Mouse (Mus musculus): ENCODE measurements around the gene Stmn3. TPM values are rescaled to one million over a fixed set of nuclear protein-coding genes. Genes with fewer than 3 reads are reported as not detected.
A peak's percentile ranks its signal among the peaks of the same experiment; 100 is the strongest.

Stmn3 gene
- not detected in 2 replicates for polyA plus RNA-seq (2012; rRNA removed)

GRCm38 (mm10) chr2:181314080-181314810, at the start of gene Stmn3:
TSS of gene Stmn3 (minus strand) at chr2:181314500.
- H3K4me3 ChIP-seq (ENCODE audit: extremely low read depth, insufficient read depth, insufficient read length), result no peak within 1 kb of the TSS
- H3K36me3 ChIP-seq (ENCODE audit: control insufficient read depth, insufficient read depth, low read length), result no peaks in the 10 kb centered on the region
- H3K27me3 ChIP-seq (ENCODE audit: control insufficient read depth, insufficient read depth, low read length), result peaks cover 11% of the 10 kb centered on the region
- TF ChIP-seq CTCF (IDR thresholded peaks at IDR 0.05; ENCODE audit: extremely low read depth, insufficient read depth, insufficient read length, insufficient replicate concordance) (no peak), POLR2A (IDR thresholded peaks at IDR 0.05; ENCODE audit: low read depth, low read length) (no peak)
- H3K27ac ChIP-seq (ENCODE audit: insufficient read depth, low read length), result no peak within 1 kb of the TSS
- DNase-seq (ENCODE audit: low read depth in 1 of 2, low spot score in 2 of 2), result no peak
- peaks cover 4% of the 10 kb centered on the region for H3K4me1 ChIP-seq (ENCODE audit: control insufficient read depth, insufficient read depth, insufficient read length)
- 13% methylated on average over 20 of the region's 23 CpGs for whole genome bisulfite sequencing

- Histone ChIP-seq H3K4me3 (ENCODE audit: extremely low read depth, insufficient read depth, insufficient read length) (no peak overlapping the region), H3K27me3 (ENCODE audit: control insufficient read depth, insufficient read depth, low read length) (no peaks in the 10 kb centered on the region), H3K4me1 (ENCODE audit: control insufficient read depth, insufficient read depth, insufficient read length) (peaks cover 11% of the 10 kb centered on the region), H3K36me3 (ENCODE audit: control insufficient read depth, insufficient read depth, low read length) (peaks cover 28% of the 10 kb centered on the region), H3K27ac (ENCODE audit: insufficient read depth, low read length) (no peak overlapping the region)
- no peak for TF ChIP-seq CTCF (IDR thresholded peaks at IDR 0.05; ENCODE audit: extremely low read depth, insufficient read depth, insufficient read length, insufficient replicate concordance)
- no peak for TF ChIP-seq POLR2A (IDR thresholded peaks at IDR 0.05; ENCODE audit: low read depth, low read length)
- 82% methylated on average over 3 of the region's 3 CpGs for WGBS
- DNase-seq (ENCODE audit: low read depth in 1 of 2, low spot score in 2 of 2), result no peak
Measured at GRCm38 (mm10) chr2:181363946-181364345, 49.6 kb upstream of the Stmn3 start.

DNA sequence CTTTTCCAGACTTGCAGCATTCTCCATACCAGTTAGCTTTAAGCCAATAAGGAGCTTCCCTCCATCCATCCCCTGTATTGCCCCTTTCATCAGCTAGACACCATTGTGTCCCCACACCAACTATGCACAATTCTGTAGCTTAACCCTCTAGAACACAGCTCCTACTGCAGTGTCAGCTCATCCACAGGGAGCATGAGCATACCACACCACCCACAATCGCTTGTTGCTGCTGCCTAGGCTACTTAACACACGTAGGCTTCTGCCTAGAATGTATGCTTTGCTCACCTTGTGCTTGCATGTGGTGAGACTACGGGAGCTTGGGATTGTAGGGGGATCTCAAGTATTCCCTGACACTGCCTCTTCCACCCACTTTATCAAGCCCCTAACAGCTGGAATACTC, 42.5 kb upstream of the Stmn3 start:
- 96% methylated on average over 3 of the region's 3 CpGs for WGBS
- Histone ChIP-seq H3K27ac (ENCODE audit: insufficient read depth, low read length) (no peak overlapping the region), H3K4me1 (ENCODE audit: control insufficient read depth, insufficient read depth, insufficient read length) (no peaks in the 10 kb centered on the region), H3K27me3 (ENCODE audit: control insufficient read depth, insufficient read depth, low read length) (no peaks in the 10 kb centered on the region), H3K4me3 (ENCODE audit: extremely low read depth, insufficient read depth, insufficient read length) (no peak overlapping the region), H3K36me3 (ENCODE audit: control insufficient read depth, insufficient read depth, low read length) (peaks cover 35% of the 10 kb centered on the region)
- TF ChIP-seq POLR2A (IDR thresholded peaks at IDR 0.05; ENCODE audit: low read depth, low read length), result no peak
- no peak for TF ChIP-seq CTCF (IDR thresholded peaks at IDR 0.05; ENCODE audit: extremely low read depth, insufficient read depth, insufficient read length, insufficient replicate concordance)
- no peak for DNase-seq (ENCODE audit: low read depth in 1 of 2, low spot score in 2 of 2)

DNA sequence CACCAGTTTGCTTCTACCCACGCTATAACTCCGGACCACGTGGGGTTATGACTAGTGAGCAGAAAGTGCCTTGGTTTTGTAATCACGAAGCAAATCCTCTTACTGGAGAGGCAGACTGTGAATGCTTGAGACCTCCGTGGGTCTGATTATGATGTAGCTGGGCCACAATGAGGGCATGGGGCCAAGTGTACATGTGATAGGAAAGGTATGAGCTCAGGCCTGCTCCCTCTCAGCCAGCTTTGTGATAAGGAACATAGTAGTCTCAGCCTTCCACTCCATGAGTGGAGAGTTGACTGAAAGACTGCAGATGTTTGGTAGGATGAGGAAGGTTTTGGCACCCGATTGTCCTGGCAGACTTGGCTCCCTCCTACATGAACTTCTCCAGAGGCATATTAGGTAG, 28.5 kb upstream of the Stmn3 start:
- DNase-seq (ENCODE audit: low read depth in 1 of 2, low spot score in 2 of 2), result no peak
- no peak for TF ChIP-seq CTCF (IDR thresholded peaks at IDR 0.05; ENCODE audit: extremely low read depth, insufficient read depth, insufficient read length, insufficient replicate concordance)
- TF ChIP-seq POLR2A (IDR thresholded peaks at IDR 0.05; ENCODE audit: low read depth, low read length), result no peak
- Histone ChIP-seq H3K4me1 (ENCODE audit: control insufficient read depth, insufficient read depth, insufficient read length) (no peaks in the 10 kb centered on the region), H3K27ac (ENCODE audit: insufficient read depth, low read length) (no peak overlapping the region), H3K36me3 (ENCODE audit: control insufficient read depth, insufficient read depth, low read length) (peaks cover 20% of the 10 kb centered on the region), H3K4me3 (ENCODE audit: extremely low read depth, insufficient read depth, insufficient read length) (no peak overlapping the region), H3K27me3 (ENCODE audit: control insufficient read depth, insufficient read depth, low read length) (no peaks in the 10 kb centered on the region)
- WGBS, result 96% methylated on average over 6 of the region's 6 CpGs

DNA sequence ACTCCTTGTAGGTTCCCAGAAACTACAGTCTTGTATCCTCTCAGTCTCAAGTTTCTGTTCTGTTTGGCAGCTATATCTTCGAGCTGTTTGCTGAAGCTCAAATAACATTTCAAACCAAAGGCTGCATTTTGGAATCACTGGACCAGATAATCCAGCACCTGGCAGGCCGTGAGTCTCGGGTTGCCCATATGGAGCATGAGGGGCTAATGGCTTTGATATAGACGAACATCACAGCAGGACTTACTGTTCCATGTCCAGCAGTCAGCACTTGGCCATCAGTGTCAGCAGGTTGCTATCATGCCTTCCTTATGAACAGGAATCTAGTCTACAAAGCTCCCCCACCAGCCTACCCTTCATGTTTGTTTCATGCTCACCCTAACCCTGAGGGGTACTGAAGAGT, 26.1 kb upstream of the Stmn3 start:
- WGBS, result 92% methylated on average over 4 of the region's 4 CpGs
- H3K36me3 ChIP-seq (ENCODE audit: control insufficient read depth, insufficient read depth, low read length), result peaks cover 21% of the 10 kb centered on the region
- no peak overlapping the region for H3K4me3 ChIP-seq (ENCODE audit: extremely low read depth, insufficient read depth, insufficient read length)
- TF ChIP-seq CTCF (IDR thresholded peaks at IDR 0.05; ENCODE audit: extremely low read depth, insufficient read depth, insufficient read length, insufficient replicate concordance), result no peak
- TF ChIP-seq POLR2A (IDR thresholded peaks at IDR 0.05; ENCODE audit: low read depth, low read length), result no peak
- H3K27me3 ChIP-seq (ENCODE audit: control insufficient read depth, insufficient read depth, low read length), result no peaks in the 10 kb centered on the region
- no peak for DNase-seq (ENCODE audit: low read depth in 1 of 2, low spot score in 2 of 2)
- no peaks in the 10 kb centered on the region for H3K4me1 ChIP-seq (ENCODE audit: control insufficient read depth, insufficient read depth, insufficient read length)
- no peak overlapping the region for H3K27ac ChIP-seq (ENCODE audit: insufficient read depth, low read length)

DNA sequence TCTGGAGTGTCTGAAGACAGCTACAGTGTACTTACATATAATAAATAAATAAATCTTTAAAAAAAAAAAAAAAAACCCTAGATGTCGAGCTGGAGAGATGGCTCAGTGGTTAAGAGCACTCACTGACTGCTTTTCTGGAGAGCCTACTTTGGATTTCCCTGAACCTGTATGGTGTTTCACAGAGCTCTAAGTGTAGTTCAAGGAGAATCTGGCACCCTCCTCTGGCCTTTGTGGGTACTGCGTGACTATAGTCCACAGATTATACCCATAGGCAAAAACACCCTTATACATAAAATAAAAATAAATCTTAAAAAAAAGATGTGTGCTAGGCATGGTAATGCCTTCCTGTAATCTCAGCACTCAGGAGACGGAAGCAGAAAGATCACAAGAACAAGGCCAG, 19.7 kb upstream of the Stmn3 start:
- Histone ChIP-seq H3K27me3 (ENCODE audit: control insufficient read depth, insufficient read depth, low read length) (no peaks in the 10 kb centered on the region), H3K4me1 (ENCODE audit: control insufficient read depth, insufficient read depth, insufficient read length) (no peaks in the 10 kb centered on the region), H3K4me3 (ENCODE audit: extremely low read depth, insufficient read depth, insufficient read length) (no peak overlapping the region), H3K27ac (ENCODE audit: insufficient read depth, low read length) (no peak overlapping the region), H3K36me3 (ENCODE audit: control insufficient read depth, insufficient read depth, low read length) (peaks cover 23% of the 10 kb centered on the region)
- TF ChIP-seq POLR2A (IDR thresholded peaks at IDR 0.05; ENCODE audit: low read depth, low read length), result no peak
- TF ChIP-seq CTCF (IDR thresholded peaks at IDR 0.05; ENCODE audit: extremely low read depth, insufficient read depth, insufficient read length, insufficient replicate concordance), result peak; percentile 41; the same call in 1 of the 2 replicates
- peak; percentile 22 to 74 for DNase-seq (ENCODE audit: low read depth in 1 of 2, low spot score in 2 of 2)
- WGBS, result 62% methylated on average over 3 of the region's 3 CpGs

DNA sequence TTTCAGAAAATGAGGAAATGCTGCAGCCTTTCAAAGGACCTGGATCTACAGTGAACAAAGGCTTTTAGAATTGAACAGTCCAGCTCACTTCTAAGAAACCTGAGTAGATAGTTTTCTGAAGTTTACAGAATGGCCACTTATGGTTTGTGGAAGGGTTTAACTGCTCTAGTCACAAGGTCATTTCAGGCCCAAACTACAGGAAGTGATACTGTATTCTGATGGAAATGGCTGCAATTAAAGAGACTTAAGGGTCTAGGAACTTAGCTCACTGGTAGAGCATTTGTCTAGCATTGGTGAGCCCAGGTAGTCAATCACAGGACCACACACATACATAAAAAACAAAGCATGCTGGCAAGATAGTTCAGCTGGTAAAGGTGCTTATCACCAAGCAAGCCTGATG, 18.2 kb upstream of the Stmn3 start:
- Histone ChIP-seq H3K4me1 (ENCODE audit: control insufficient read depth, insufficient read depth, insufficient read length) (no peaks in the 10 kb centered on the region), H3K27ac (ENCODE audit: insufficient read depth, low read length) (no peak overlapping the region), H3K36me3 (ENCODE audit: control insufficient read depth, insufficient read depth, low read length) (peaks cover 25% of the 10 kb centered on the region), H3K27me3 (ENCODE audit: control insufficient read depth, insufficient read depth, low read length) (no peaks in the 10 kb centered on the region), H3K4me3 (ENCODE audit: extremely low read depth, insufficient read depth, insufficient read length) (no peak overlapping the region)
- no peak for TF ChIP-seq POLR2A (IDR thresholded peaks at IDR 0.05; ENCODE audit: low read depth, low read length)
- no peak for TF ChIP-seq CTCF (IDR thresholded peaks at IDR 0.05; ENCODE audit: extremely low read depth, insufficient read depth, insufficient read length, insufficient replicate concordance)
- no peak for DNase-seq (ENCODE audit: low read depth in 1 of 2, low spot score in 2 of 2)

Measured in spleen, adult 2 months (tissue).